Mouse (Mus musculus) heart, embryonic 13.5 days (tissue): Measurements from ENCODE around the gene Gm11096. TPM values are rescaled to one million over a fixed set of nuclear protein-coding genes. Genes with fewer than 3 reads are reported as not detected.

Source experiments
- ATAC-seq: fragments of 200-750 bp; cut with Nextera tagmentation; 2 replicates; pipeline ENCODE4 v1.8.0; 2017; ENCODE audit warnings: moderate TSS enrichment; ENCODE audit not compliant: insufficient number of reproducible peaks, low FRiP score, low TSS enrichment; ENCODE audit errors: extremely low read depth
- H3K27ac ChIP-seq: fragments of 300-500 bp; sonication (generic); replicated peaks from 2 replicates; pipeline ENCODE4 v1.5.1; 2015; ENCODE audit warnings: moderate library complexity, mild to moderate bottlenecking, inconsistent platforms
- H3K27me3 ChIP-seq: fragments of 300-500 bp; sonication (generic); replicated peaks from 2 replicates; pipeline ENCODE4 v1.6.1; 2015; ENCODE audit warnings: mild to moderate bottlenecking, inconsistent platforms
- H3K36me3 ChIP-seq: fragments of 300-500 bp; sonication (generic); 2 replicates; pipeline ENCODE4 v1.6.1; 2015; ENCODE audit warnings: mild to moderate bottlenecking, inconsistent platforms
- H3K4me1 ChIP-seq: fragments of 300-500 bp; sonication (generic); 2 replicates; pipeline ENCODE4 v1.6.1; 2015; ENCODE audit warnings: inconsistent platforms
- H3K4me2 ChIP-seq: fragments of 300-500 bp; sonication (generic); 2 replicates; pipeline ENCODE4 v1.6.1; 2015; ENCODE audit warnings: inconsistent platforms, mild to moderate bottlenecking, moderate library complexity
- H3K4me3 ChIP-seq: fragments of 300-500 bp; sonication (generic); 2 replicates; pipeline ENCODE4 v1.5.1; 2015; ENCODE audit warnings: moderate library complexity, mild to moderate bottlenecking, inconsistent platforms
- H3K9ac ChIP-seq: fragments of 300-500 bp; sonication (generic); 2 replicates; pipeline ENCODE4 v1.6.1; 2015; ENCODE audit warnings: inconsistent platforms, mild to moderate bottlenecking, moderate library complexity
- H3K9me3 ChIP-seq: fragments of 300-500 bp; sonication (generic); 2 replicates; pipeline ENCODE4 v1.6.1; 2016; ENCODE audit warnings: inconsistent platforms
- WGBS: fragments of 180-500 bp; shearing (Covaris S2); methylation state at CpG from one replicate; pipeline ENCODE4 v1.1.7; 2015; ENCODE audit warnings: mixed read lengths; 5-methylcytosine and 5-hydroxymethylcytosine counted together
- polyA plus RNA-seq: library from polyadenylated mRNA; unstranded; fragments of >200 nt; fragmentation: Nextera tagmentation; extraction: Ambion mirVana; gene quantifications from 2 replicates; pipeline ENCODE4 v1.2.1, GENCODE M21; 2015

The Gm11096 gene
- polyA plus RNA-seq, 1 experiment from 2014 or later = not detected

DNA sequence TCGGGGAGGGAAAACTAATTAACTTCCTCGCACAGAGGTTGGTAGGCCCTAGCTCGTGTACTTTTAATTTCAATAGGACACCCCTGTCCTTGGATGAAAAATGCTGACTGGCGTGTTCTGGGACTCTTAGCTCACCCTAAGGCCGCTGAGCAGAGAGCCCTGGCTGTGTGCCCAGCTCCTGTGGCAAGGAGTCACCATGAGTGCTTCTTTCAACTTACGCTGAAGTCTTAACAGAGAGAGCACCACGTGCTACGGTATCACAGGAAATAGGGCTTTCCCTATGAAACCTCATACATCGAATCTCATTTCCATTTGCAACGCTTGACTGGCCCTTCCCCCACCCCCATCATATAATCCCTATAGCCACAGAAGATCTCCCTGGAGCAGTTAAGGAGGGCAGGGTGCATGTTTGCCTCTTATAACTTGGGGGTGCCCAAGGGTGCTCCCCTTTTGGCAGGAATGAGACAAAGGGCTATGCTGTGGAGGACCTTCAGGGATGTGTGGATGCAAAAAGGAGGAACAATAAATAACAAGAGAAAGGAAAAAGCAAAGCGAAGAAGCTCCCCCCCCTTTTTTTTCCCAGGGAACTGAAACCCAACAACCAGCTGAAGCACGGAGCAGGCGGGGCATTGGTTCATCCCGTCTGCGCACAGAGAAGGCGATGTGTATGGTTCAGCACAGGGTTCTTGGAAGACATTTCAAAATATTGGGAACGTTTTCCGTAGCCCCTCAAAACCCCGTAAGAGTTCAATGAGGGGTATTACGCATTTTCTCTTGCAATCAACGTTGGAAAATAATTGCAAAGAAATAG, 39.0 kb downstream of the Gm11096 start:
- Histone ChIP-seq H3K36me3 (peaks cover 10% of the 10 kb centered on the region; the same call in 1 of the 2 replicates), H3K4me3 (no peak overlapping the region), H3K27me3 (no peaks in the 10 kb centered on the region), H3K9ac (no peak overlapping the region), H3K4me1 (peaks cover 64% of the 10 kb centered on the region), H3K4me2 (peak overlapping the region; percentile 55), H3K27ac (peak overlapping the region; percentile 80), H3K9me3 (no peaks in the 10 kb centered on the region)
- 57% methylated on average over 21 of the region's 21 CpGs for WGBS
- peak; percentile 60; the same call in 1 of the 2 replicates for ATAC-seq

DNA sequence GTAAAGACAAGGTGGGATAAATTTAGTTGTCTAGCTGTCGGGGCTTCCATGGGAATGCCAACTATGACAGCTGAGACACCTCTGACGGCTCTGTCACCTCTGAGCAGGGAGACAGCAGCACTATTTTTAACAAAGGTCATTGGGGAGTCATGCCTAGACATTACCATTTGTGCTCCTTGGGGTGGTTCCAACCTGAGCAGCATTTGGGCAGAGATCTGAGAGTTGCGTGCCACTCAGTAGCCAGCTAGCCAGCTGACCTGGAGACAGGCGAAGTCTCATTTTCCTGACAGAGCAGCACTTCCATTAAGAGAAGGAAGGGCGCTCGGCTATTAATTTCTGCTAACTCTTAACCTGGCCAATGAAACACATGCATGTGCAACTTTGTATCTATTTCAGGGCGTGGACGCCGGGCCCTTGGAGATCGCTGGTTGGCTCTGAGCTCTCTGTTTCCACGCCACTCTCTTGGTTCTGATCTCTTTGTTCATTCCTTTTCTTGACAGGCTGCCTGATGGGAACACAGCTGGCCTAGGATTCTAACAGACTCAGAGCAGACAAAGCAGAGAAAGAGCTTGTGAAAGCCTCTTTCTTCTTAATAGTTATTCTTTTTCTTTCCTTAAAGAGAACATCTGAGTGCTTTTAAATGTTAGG, 40.4 kb downstream of the Gm11096 start:
- 39% methylated on average over 11 of the region's 11 CpGs for WGBS
- peak overlapping the region; percentile 89 for H3K27ac ChIP-seq
- no peaks in the 10 kb centered on the region for H3K9me3 ChIP-seq
- H3K4me2 ChIP-seq = peak overlapping the region; percentile 55
- peaks cover 73% of the 10 kb centered on the region for H3K4me1 ChIP-seq
- no peaks in the 10 kb centered on the region for H3K27me3 ChIP-seq
- H3K4me3 ChIP-seq = no peak overlapping the region
- peaks cover 10% of the 10 kb centered on the region; the same call in 1 of the 2 replicates for H3K36me3 ChIP-seq
- peak overlapping the region; percentile 47 for H3K9ac ChIP-seq
- no peak for ATAC-seq

DNA sequence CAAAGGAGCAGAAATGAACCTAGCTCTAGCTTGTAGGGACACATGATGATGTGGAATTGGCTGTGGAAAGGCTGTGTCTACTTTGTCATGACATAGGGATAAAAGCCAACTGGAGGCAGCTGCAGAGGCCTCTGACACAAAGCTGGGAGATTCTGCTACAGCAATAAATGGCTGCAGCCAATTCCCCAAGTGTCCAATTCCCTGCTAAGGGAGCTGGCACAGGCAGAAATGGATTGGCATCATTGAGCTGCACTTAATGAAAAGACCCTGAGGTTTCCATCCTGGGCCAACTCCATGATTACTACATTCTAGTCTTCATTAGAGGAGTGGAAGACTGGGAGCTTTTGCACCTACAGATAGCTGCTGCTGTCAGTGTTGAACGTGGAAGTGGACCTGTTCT, 44.8 kb downstream of the Gm11096 start:
- no peak overlapping the region; the same call in 1 of the 2 replicates for H3K27ac ChIP-seq
- no peak overlapping the region for H3K4me2 ChIP-seq
- WGBS = 69% methylated on average over 1 of the region's 1 CpGs
- peaks cover 64% of the 10 kb centered on the region for H3K4me1 ChIP-seq
- ATAC-seq = no peak
- H3K36me3 ChIP-seq = peaks cover 5% of the 10 kb centered on the region; the same call in 1 of the 2 replicates
- no peak overlapping the region for H3K4me3 ChIP-seq
- no peaks in the 10 kb centered on the region for H3K27me3 ChIP-seq
- no peak overlapping the region for H3K9ac ChIP-seq
- H3K9me3 ChIP-seq = no peaks in the 10 kb centered on the region
